Mouse (Mus musculus): ENCODE measurements around the gene Rpl35. TPM values are rescaled to one million over a fixed set of nuclear protein-coding genes. Genes with fewer than 3 reads are reported as not detected.

Rpl35 gene
- total and polyA plus RNA-seq, 2 experiments from 2014 or later, result 110 to 596 TPM

GRCm38 (mm10) chr2:38953152-38953883 lies 52.1 kb downstream of the Rpl35 start:
- peak; percentile 82 for DNase-seq (ENCODE audit: low spot score)
- no peak for ATAC-seq (ENCODE audit: low FRiP score)

More at GRCm38 (mm10) chr2:38953152-38953883, 52.1 kb downstream of the Rpl35 start:
- Histone ChIP-seq H3K4me3 (ENCODE audit: low read depth, low read length) (no peak overlapping the region), H3K27ac (ENCODE audit: low read depth, low read length) (no peak overlapping the region), H3K9me3 (ENCODE audit: low read length) (no peaks in the 10 kb centered on the region), H3K36me3 (ENCODE audit: insufficient read depth, low read length) (no peaks in the 10 kb centered on the region), H3K9ac (replicated peaks; ENCODE audit: low read length, poor library complexity, severe bottlenecking) (no peak overlapping the region), H3K4me2 (ENCODE audit: low read depth, low read length, poor library complexity, severe bottlenecking) (no peak overlapping the region), H3K4me1 (ENCODE audit: insufficient read depth, low read length) (no peaks in the 10 kb centered on the region), H3K27me3 (ENCODE audit: insufficient read depth, low read length) (no peaks in the 10 kb centered on the region)
- 70% methylated on average over 5 of the region's 5 CpGs for WGBS
- no peak for TF ChIP-seq CTCF (IDR thresholded peaks at IDR 0.05)

Other genes with a start within 250 kb of the Rpl35 start
- 4.9 and 11.5 TPM in 2 replicates for gene Nr6a1, start 77.9 kb downstream of the Rpl35 start, total RNA-seq (2014; rRNA removed)
- gene Nr6a1, start 77.9 kb downstream of the Rpl35 start, polyA plus RNA-seq (2015; fragmentation: Nextera tagmentation; extraction: Ambion mirVana), result 0.93 and 0.98 TPM in 2 replicates
- 10.0 and 10.6 TPM in 2 replicates for gene Olfml2a, start 73.6 kb downstream of the Rpl35 start, total RNA-seq (2014; rRNA removed)
- gene Olfml2a, start 73.6 kb downstream of the Rpl35 start, polyA plus RNA-seq (2015; fragmentation: Nextera tagmentation; extraction: Ambion mirVana), result 2.7 and 3.1 TPM in 2 replicates
- 0.71 and 3.4 TPM in 2 replicates for gene Wdr38, start 8.1 kb downstream of the Rpl35 start, total RNA-seq (2014; rRNA removed)
- gene Wdr38, start 8.1 kb downstream of the Rpl35 start, polyA plus RNA-seq (2015; fragmentation: Nextera tagmentation; extraction: Ambion mirVana), result 0.49 and 0.72 TPM in 2 replicates
- gene Arpc5l, start 276 bp downstream of the Rpl35 start, total RNA-seq (2014; rRNA removed), result 62.6 and 63.2 TPM in 2 replicates
- gene Arpc5l, start 276 bp downstream of the Rpl35 start, polyA plus RNA-seq (2015; fragmentation: Nextera tagmentation; extraction: Ambion mirVana), result 162 and 177 TPM in 2 replicates
- 22.2 and 33.4 TPM in 2 replicates for gene Golga1, start 59.9 kb upstream of the Rpl35 start, total RNA-seq (2014; rRNA removed)
- gene Golga1, start 59.9 kb upstream of the Rpl35 start, polyA plus RNA-seq (2015; fragmentation: Nextera tagmentation; extraction: Ambion mirVana), result 27.2 and 27.5 TPM in 2 replicates
- gene Scai, start 185.1 kb upstream of the Rpl35 start, total RNA-seq (2014; rRNA removed), result 59.5 and 78.3 TPM in 2 replicates
- 12.1 and 13.8 TPM in 2 replicates for gene Scai, start 185.1 kb upstream of the Rpl35 start, polyA plus RNA-seq (2015; fragmentation: Nextera tagmentation; extraction: Ambion mirVana)
- gene Ppp6c, start 220.8 kb upstream of the Rpl35 start, total RNA-seq (2014; rRNA removed), result 51.4 and 51.9 TPM in 2 replicates
- 46.0 and 48.4 TPM in 2 replicates for gene Ppp6c, start 220.8 kb upstream of the Rpl35 start, polyA plus RNA-seq (2015; fragmentation: Nextera tagmentation; extraction: Ambion mirVana)